Mouse (Mus musculus) embryonic fibroblast, embryonic 13.5 days (primary cell): ENCODE measurements at regions not wholly inside any gene's neighbourhood (a gene's known extent, or its start where the extent isn't known, plus 50 kb on each side); places are given as distances from the start of the nearest gene placed in this dataset.
A peak's percentile ranks its signal among the peaks of the same experiment; 100 is the strongest.

ENCODE experiments used
- H3K27ac ChIP-seq: 2 replicates; pipeline ENCODE4 v1.5.1; 2012; ENCODE audit warnings: low read length, control low read depth, inconsistent platforms; ENCODE audit not compliant: insufficient read depth
- H3K4me1 ChIP-seq: 2 replicates; pipeline ENCODE4 v1.6.1; 2011; ENCODE audit warnings: low read length; ENCODE audit not compliant: control insufficient read depth, insufficient read depth
- H3K4me3 ChIP-seq: 2 replicates; pipeline ENCODE4 v1.5.1; 2011; ENCODE audit warnings: mild to moderate bottlenecking, control low read depth, low read length; ENCODE audit not compliant: insufficient read depth
- CTCF ChIP-seq: IDR thresholded peaks from 2 replicates; pipeline ENCODE4 v1.5.1; 2011; ENCODE audit warnings: mild to moderate bottlenecking, control low read depth, low read length, moderate library complexity, borderline replicate concordance; ENCODE audit not compliant: insufficient read depth
- POLR2A ChIP-seq: IDR thresholded peaks from 2 replicates; pipeline ENCODE4 v1.6.1; 2011; ENCODE audit warnings: low read depth, mild to moderate bottlenecking, control low read depth, low read length, moderate library complexity

GRCm38 (mm10) chr1:119308719-119309365 lies 113.2 kb downstream of the Inhbb start:
- Histone ChIP-seq H3K27ac (peak overlapping the region; percentile 93), H3K4me3 (no peak overlapping the region), H3K4me1 (peaks cover 13% of the 10 kb centered on the region; the same call in 1 of the 2 replicates)
- TF ChIP-seq POLR2A (no peak), CTCF (no peak)

GRCm38 (mm10) chr1:119305315-119305976 lies 116.6 kb downstream of the Inhbb start:
- Histone ChIP-seq H3K4me3 (no peak overlapping the region), H3K27ac (no peak overlapping the region), H3K4me1 (peaks cover 13% of the 10 kb centered on the region; the same call in 1 of the 2 replicates)
- TF ChIP-seq POLR2A (no peak), CTCF (no peak)

- no peak for TF ChIP-seq POLR2A
- TF ChIP-seq CTCF, result no peak
- no peak overlapping the region for H3K27ac ChIP-seq
- H3K4me1 ChIP-seq, result peaks cover 9% of the 10 kb centered on the region; the same call in 1 of the 2 replicates
- no peak overlapping the region for H3K4me3 ChIP-seq
Observed at GRCm38 (mm10) chr1:119304470-119304980, 117.5 kb downstream of the Inhbb start.

- Histone ChIP-seq H3K4me3 (no peak overlapping the region), H3K27ac (no peak overlapping the region), H3K4me1 (no peaks in the 10 kb centered on the region)
- TF ChIP-seq POLR2A (no peak), CTCF (no peak)
Observed at GRCm38 (mm10) chr1:119302349-119302995, 119.6 kb downstream of the Inhbb start.

GRCm38 (mm10) chr1:119301931-119302330 lies 120.1 kb downstream of the Inhbb start:
- Histone ChIP-seq H3K4me1 (no peaks in the 10 kb centered on the region), H3K27ac (no peak overlapping the region), H3K4me3 (no peak overlapping the region)
- TF ChIP-seq POLR2A, result no peak
- no peak for TF ChIP-seq CTCF

GRCm38 (mm10) chr1:119301258-119301657 lies 120.8 kb downstream of the Inhbb start:
- no peak overlapping the region for H3K27ac ChIP-seq
- no peaks in the 10 kb centered on the region for H3K4me1 ChIP-seq
- H3K4me3 ChIP-seq, result no peak overlapping the region
- no peak for TF ChIP-seq POLR2A
- no peak for TF ChIP-seq CTCF

- no peak for TF ChIP-seq POLR2A
- TF ChIP-seq CTCF, result no peak
- Histone ChIP-seq H3K4me1 (no peaks in the 10 kb centered on the region), H3K4me3 (no peak overlapping the region), H3K27ac (no peak overlapping the region)
Observed at GRCm38 (mm10) chr1:119299842-119300752, 122.0 kb downstream of the Inhbb start.

GRCm38 (mm10) chr1:119298696-119299230 lies 123.3 kb downstream of the Inhbb start:
- no peak overlapping the region for H3K4me3 ChIP-seq
- TF ChIP-seq CTCF (no peak), POLR2A (no peak)
- no peaks in the 10 kb centered on the region for H3K4me1 ChIP-seq
- H3K27ac ChIP-seq, result no peak overlapping the region

- no peaks in the 10 kb centered on the region; the same call in 1 of the 2 replicates for H3K4me1 ChIP-seq
- H3K4me3 ChIP-seq, result no peak overlapping the region
- no peak overlapping the region for H3K27ac ChIP-seq
- TF ChIP-seq CTCF (no peak), POLR2A (no peak)
Observed at GRCm38 (mm10) chr1:119295121-119295520, 126.9 kb downstream of the Inhbb start.
